In the genomic region with DNA sequence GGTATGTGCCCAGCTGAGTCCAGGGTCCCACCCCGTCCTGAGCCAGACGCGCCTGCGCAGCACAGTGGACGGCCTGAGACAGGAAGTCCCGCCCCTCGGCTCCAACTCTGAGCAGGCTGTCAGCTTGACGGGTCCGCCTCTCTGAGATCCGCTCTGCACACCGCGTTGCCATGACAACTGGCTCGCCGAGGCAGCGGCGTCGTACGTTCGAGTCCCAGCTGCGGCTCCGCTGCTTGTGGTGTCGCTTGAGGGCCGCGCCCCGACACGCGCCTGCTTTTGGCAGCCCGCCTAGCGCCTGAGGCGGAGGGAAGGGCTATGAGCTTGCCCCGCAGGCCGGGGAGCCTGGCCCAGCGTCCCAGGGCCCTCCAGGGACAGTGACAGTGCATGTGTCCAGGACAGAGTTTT, we compare ENCODE assay signal across 7 mouse cellular contexts. TPM values are rescaled to one million over a fixed set of nuclear protein-coding genes. Genes with fewer than 3 reads are reported as not detected.
A peak's percentile ranks its signal among the peaks of the same experiment; 100 is the strongest.
DNase-seq lines count a peak whose midpoint lies in the region; ATAC-seq and TF ChIP-seq lines count a peak whose summit lies in the region.

No protein-coding gene starts in this region.

- no peaks in the 10 kb centered on the region for H3K27me3 ChIP-seq in embryonic facial prominence, embryonic 11.5 days (ENCODE audit: control insufficient read depth, insufficient read depth, low read length)
- no peaks in the 10 kb centered on the region for H3K27me3 ChIP-seq in limb, embryonic 15.5 days
- H3K27me3 ChIP-seq in midbrain, postnatal 0 days (ENCODE audit: insufficient read depth, low read length), result no peaks in the 10 kb centered on the region; the same call in 1 of the 2 replicates
- H3K27me3 ChIP-seq in spleen, adult 2 months (ENCODE audit: control insufficient read depth, insufficient read depth, low read length), result no peaks in the 10 kb centered on the region

- H3K27ac ChIP-seq in embryonic facial prominence, embryonic 11.5 days (replicated peaks; ENCODE audit: low read depth, low read length), result no peak overlapping the region
- H3K27ac ChIP-seq in limb, embryonic 15.5 days, result no peak overlapping the region
- H3K27ac ChIP-seq in midbrain, postnatal 0 days (ENCODE audit: low read depth, low read length), result peak overlapping the region; percentile 59
- H3K27ac ChIP-seq in spleen, adult 2 months (ENCODE audit: insufficient read depth, low read length), result no peak overlapping the region

- ATAC-seq in embryonic facial prominence, embryonic 11.5 days (replicated peaks; ENCODE audit: insufficient number of reproducible peaks, low FRiP score, low TSS enrichment, low read depth), result peak; percentile 96
- peak; percentile 90 for ATAC-seq in limb, embryonic 15.5 days (ENCODE audit: insufficient number of reproducible peaks, low FRiP score, low TSS enrichment, low read depth)
- ATAC-seq in midbrain, postnatal 0 days (ENCODE audit: low FRiP score), result peak; percentile 87

- no peak for TF ChIP-seq POLR2A in spleen, adult 2 months (IDR thresholded peaks at IDR 0.05; ENCODE audit: low read depth, low read length)

- H3K9ac ChIP-seq in embryonic facial prominence, embryonic 11.5 days (replicated peaks; ENCODE audit: low read length), result peak overlapping the region; percentile 35
- H3K9ac ChIP-seq in limb, embryonic 15.5 days, result peak overlapping the region; percentile 35; the same call in 1 of the 2 replicates
- H3K9ac ChIP-seq in midbrain, postnatal 0 days (replicated peaks; ENCODE audit: low read length, poor library complexity, severe bottlenecking), result peak overlapping the region; percentile 56

- H3K4me3 ChIP-seq in embryonic facial prominence, embryonic 11.5 days (ENCODE audit: low read depth, low read length), result peak overlapping the region; percentile 28
- peak overlapping the region; percentile 42 for H3K4me3 ChIP-seq in limb, embryonic 15.5 days
- peak overlapping the region; percentile 28 for H3K4me3 ChIP-seq in midbrain, postnatal 0 days (ENCODE audit: low read depth, low read length)
- peak overlapping the region; percentile 26; the same call in 1 of the 2 replicates for H3K4me3 ChIP-seq in spleen, adult 2 months (ENCODE audit: extremely low read depth, insufficient read depth, insufficient read length)

- no peaks in the 10 kb centered on the region for H3K4me1 ChIP-seq in embryonic facial prominence, embryonic 11.5 days (ENCODE audit: control insufficient read depth, insufficient read depth, low read length)
- H3K4me1 ChIP-seq in limb, embryonic 15.5 days, result peaks cover 3% of the 10 kb centered on the region
- 0 out of 2 replicates have a peak, but pooled peaks cover 2% of the 10 kb centered on the region for H3K4me1 ChIP-seq in midbrain, postnatal 0 days (ENCODE audit: insufficient read depth, low read length)
- peaks cover 5% of the 10 kb centered on the region for H3K4me1 ChIP-seq in spleen, adult 2 months (ENCODE audit: control insufficient read depth, insufficient read depth, insufficient read length)

- no peaks in the 10 kb centered on the region for H3K9me3 ChIP-seq in embryonic facial prominence, embryonic 11.5 days (replicated peaks; ENCODE audit: control insufficient read depth, low read length)
- H3K9me3 ChIP-seq in limb, embryonic 15.5 days, result no peaks in the 10 kb centered on the region
- H3K9me3 ChIP-seq in midbrain, postnatal 0 days (ENCODE audit: low read length), result no peaks in the 10 kb centered on the region

- no peak for TF ChIP-seq CTCF in midbrain, postnatal 0 days (IDR thresholded peaks at IDR 0.05)
- no peak for TF ChIP-seq CTCF in spleen, adult 2 months (IDR thresholded peaks at IDR 0.05; ENCODE audit: extremely low read depth, insufficient read depth, insufficient read length, insufficient replicate concordance)

- H3K4me2 ChIP-seq in embryonic facial prominence, embryonic 11.5 days (ENCODE audit: low read depth, low read length), result peak overlapping the region; percentile 50
- peak overlapping the region; percentile 56 for H3K4me2 ChIP-seq in limb, embryonic 15.5 days
- peak overlapping the region; percentile 52 for H3K4me2 ChIP-seq in midbrain, postnatal 0 days (ENCODE audit: low read depth, low read length, poor library complexity, severe bottlenecking)

- H3K36me3 ChIP-seq in embryonic facial prominence, embryonic 11.5 days (replicated peaks; ENCODE audit: control insufficient read depth, insufficient read depth, low read depth, low read length), result no peaks in the 10 kb centered on the region
- no peaks in the 10 kb centered on the region for H3K36me3 ChIP-seq in limb, embryonic 15.5 days
- no peaks in the 10 kb centered on the region for H3K36me3 ChIP-seq in midbrain, postnatal 0 days (ENCODE audit: insufficient read depth, low read length)
- no peaks in the 10 kb centered on the region for H3K36me3 ChIP-seq in spleen, adult 2 months (ENCODE audit: control insufficient read depth, insufficient read depth, low read length)

- DNase-seq in adrenal gland, postnatal 25 days, result peak; percentile 89
- peak; percentile 96 for DNase-seq in embryonic facial prominence, embryonic 11.5 days (ENCODE audit: low spot score)
- DNase-seq in heart, adult 18-20 months, result peak; percentile 88 to 93
- DNase-seq in kidney, adult 11 months, result peak; percentile 84
- peak; percentile 96 for DNase-seq in midbrain, postnatal 0 days (ENCODE audit: low spot score)
- DNase-seq in spleen, adult 2 months (ENCODE audit: low read depth in 1 of 2, low spot score in 2 of 2), result peak; percentile 67 to 78

- 2% methylated on average over 33 of the region's 33 CpGs for WGBS in embryonic facial prominence, embryonic 11.5 days
- WGBS in limb, embryonic 15.5 days, result 1% methylated on average over 33 of the region's 33 CpGs
- WGBS in midbrain, postnatal 0 days, result 2% methylated on average over 33 of the region's 33 CpGs
- 2% methylated on average over 33 of the region's 33 CpGs for WGBS in spleen, adult 2 months

RNA-seq across cellular contexts. Expression of a gene that starts 23.0 kb away (rescaled TPM):
- 2.1 and 2.9 TPM in 2 replicates for total RNA-seq in adrenal gland, postnatal 25 days (2021)
- 1.8 and 2.2 TPM in 2 replicates for polyA plus RNA-seq in embryonic facial prominence, embryonic 11.5 days (2014; fragmentation: Nextera tagmentation; extraction: Ambion mirVana)
- total RNA-seq in heart, adult 18-20 months (2021), result under 1 TPM; 0.07 to 0.13 TPM
- polyA plus RNA-seq in limb, embryonic 15.5 days (2015; fragmentation: Nextera tagmentation; extraction: Ambion mirVana), result 1.2 and 1.8 TPM in 2 replicates
- 16.3 and 22.4 TPM in 2 replicates for total RNA-seq in midbrain, postnatal 0 days (2014; rRNA removed)
- polyA plus RNA-seq in midbrain, postnatal 0 days (2015; fragmentation: Nextera tagmentation; extraction: Ambion mirVana), result 7.5 and 7.6 TPM in 2 replicates
- polyA plus RNA-seq in spleen, adult 2 months (2012; rRNA removed), result 0.02 and 0.06 TPM in 2 replicates

RNA-seq across cellular contexts. Expression of a gene that starts 33.4 kb away (rescaled TPM):
- total RNA-seq in adrenal gland, postnatal 25 days (2021), result 18.7 and 28.9 TPM in 2 replicates
- 12.4 and 12.7 TPM in 2 replicates for polyA plus RNA-seq in embryonic facial prominence, embryonic 11.5 days (2014; fragmentation: Nextera tagmentation; extraction: Ambion mirVana)
- total RNA-seq in heart, adult 18-20 months (2021), result 1 to 10 TPM; 7.0 to 7.5 TPM
- polyA plus RNA-seq in limb, embryonic 15.5 days (2015; fragmentation: Nextera tagmentation; extraction: Ambion mirVana), result 13.8 and 15.7 TPM in 2 replicates
- 36.7 and 42.0 TPM in 2 replicates for total RNA-seq in midbrain, postnatal 0 days (2014; rRNA removed)
- polyA plus RNA-seq in midbrain, postnatal 0 days (2015; fragmentation: Nextera tagmentation; extraction: Ambion mirVana), result 13.2 and 13.3 TPM in 2 replicates
- 15.7 and 20.6 TPM in 2 replicates for polyA plus RNA-seq in spleen, adult 2 months (2012; rRNA removed)
